Mouse (Mus musculus) MEL (cell line): ENCODE data around the gene Polr1a.

Experiments used
- CTCF ChIP-seq, 3 experiments: IDR thresholded peaks in 2 of 3; conservative IDR thresholded peaks in 1 of 3; 2 replicates each; pipeline ENCODE4 v1.5.1; 2011 to 2012; ENCODE audit warnings: low read length in 3 of 3, low read depth in 2 of 3, mild to moderate bottlenecking in 2 of 3, improper control_type of control experiment in 1 of 3, inconsistent platforms in 1 of 3, mixed read lengths in 1 of 3, moderate library complexity in 1 of 3; ENCODE audit not compliant: control insufficient read depth in 1 of 3, insufficient read depth in 1 of 3, poor library complexity in 1 of 3, severe bottlenecking in 1 of 3
- MAFK ChIP-seq: IDR thresholded peaks from 2 replicates; pipeline ENCODE4 v1.6.1; 2011; ENCODE audit warnings: low read depth, mild to moderate bottlenecking, low read length, improper control_type of control experiment, borderline replicate concordance
- MAX ChIP-seq: IDR thresholded peaks from 2 replicates; pipeline ENCODE4 v1.6.1; 2011; ENCODE audit warnings: low read length, improper control_type of control experiment
- MYC ChIP-seq: IDR thresholded peaks from 2 replicates; pipeline ENCODE4 v1.6.1; 2011; ENCODE audit warnings: low read depth, mild to moderate bottlenecking, low read length, improper control_type of control experiment, moderate library complexity
- POLR2A ChIP-seq, 2 experiments: IDR thresholded peaks; 2 replicates each; pipeline ENCODE4 v1.6.1; 2011 to 2012; ENCODE audit warnings: low read length in 2 of 2, mild to moderate bottlenecking in 2 of 2, control low read depth in 1 of 2, improper control_type of control experiment in 1 of 2, low read depth in 1 of 2, moderate library complexity in 1 of 2; ENCODE audit not compliant: control insufficient read depth in 1 of 2, insufficient read depth in 1 of 2, poor library complexity in 1 of 2
- TAL1 ChIP-seq: IDR thresholded peaks from 2 replicates; pipeline ENCODE4 v1.6.1; 2012; ENCODE audit warnings: mild to moderate bottlenecking, inconsistent platforms, low read length, moderate library complexity, mixed read lengths

DNA sequence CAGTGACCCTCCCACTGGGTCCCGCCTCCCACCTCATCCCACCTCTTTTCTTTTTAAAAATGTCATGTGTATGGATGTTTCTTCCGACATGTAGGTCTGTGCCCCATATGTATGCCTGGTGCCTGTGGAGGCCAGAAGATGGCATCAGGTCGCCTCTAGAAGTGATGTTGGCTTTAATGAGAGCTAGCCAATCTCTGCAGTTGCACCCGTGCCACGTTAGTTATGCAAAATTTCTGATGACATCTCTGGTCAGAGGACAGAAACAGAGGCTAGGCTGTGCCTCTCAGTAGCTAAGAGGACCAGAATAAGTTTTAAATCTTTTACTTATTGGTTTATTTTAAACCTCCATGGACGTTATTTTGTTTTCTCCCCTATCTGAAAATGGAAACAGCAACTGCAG lies 109.2 kb downstream of the Polr1a start:
- TF ChIP-seq MAX (no peak), MAFK (no peak), CTCF (IDR thresholded peaks at IDR 0.05 in 2 of 3, conservative IDR thresholded peaks at IDR 0.05 in 1 of 3; ENCODE audit: control insufficient read depth in 1 of 3, insufficient read depth in 1 of 3, low read depth in 2 of 3, low read length in 3 of 3, poor library complexity in 1 of 3, severe bottlenecking in 1 of 3) (no peak), POLR2A (IDR thresholded peaks at IDR 0.05; ENCODE audit: control insufficient read depth in 1 of 2, insufficient read depth in 1 of 2, low read depth in 1 of 2, low read length in 2 of 2, poor library complexity in 1 of 2) (no peak), TAL1 (no peak), MYC (no peak)
